Comparison of ENCODE assay signal across 32 mouse cellular contexts in the genomic region with DNA sequence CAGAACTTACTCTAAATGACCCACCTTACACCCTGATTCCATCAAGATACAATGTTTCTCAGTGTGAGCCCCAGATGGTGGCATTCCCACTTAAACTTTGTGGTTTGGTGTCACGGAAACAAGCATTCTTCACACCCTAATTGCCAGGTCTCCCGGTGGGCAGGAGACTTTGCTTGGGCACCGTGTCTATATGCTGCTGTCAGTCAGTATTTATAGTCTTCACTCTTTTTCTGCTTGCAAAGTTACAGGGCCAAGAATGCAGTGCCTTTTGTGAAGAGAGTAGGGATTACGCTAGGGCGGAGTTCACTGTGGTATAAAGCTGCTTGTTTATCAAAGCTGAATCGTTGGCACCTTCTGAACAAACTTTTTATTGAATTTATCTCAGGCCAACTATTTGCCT. TPM values are rescaled to one million over a fixed set of nuclear protein-coding genes. Genes with fewer than 3 reads are reported as not detected.
DNase-seq lines count a peak whose midpoint lies in the region; ATAC-seq and TF ChIP-seq lines count a peak whose summit lies in the region.
"Had no signal": no experiment of that assay in that cellular context is flagged by ENCODE, and none has a peak within 500 bp of the region (broad histone marks: within the 10 kb centered on the region; RNA-seq: fewer than 3 reads in every experiment).

No protein-coding gene starts in this region.

- TF ChIP-seq EP300 in MEL (IDR thresholded peaks at IDR 0.05; ENCODE audit: low read depth in 1 of 2, low read length in 2 of 2): no peak

- H3K9ac ChIP-seq in heart, embryonic 12.5 days: no peak overlapping the region
- no peak overlapping the region for H3K9ac ChIP-seq in liver, adult 2 months (ENCODE audit: low read depth, low read length)
- H3K9ac ChIP-seq in liver, embryonic 12.5 days: no peak overlapping the region
- H3K9ac ChIP-seq in MEL (ENCODE audit: control insufficient read depth, low read depth, low read length, poor library complexity, severe bottlenecking): no peak overlapping the region
- H3K9ac ChIP-seq: embryonic facial prominence, embryonic 13.5 days; forebrain, embryonic 13.5 days; hindbrain, embryonic 12.5 days had no signal

- peak; percentile 48 for DNase-seq in heart, adult 11 months
- peak; percentile 46 for DNase-seq in liver, adult 2 months (ENCODE audit: extremely low read depth, low read depth, low spot score)
- DNase-seq in MEL (ENCODE audit: low read depth, low spot score): no peak
- peak; percentile 70 for DNase-seq in brain, embryonic 14.5 days (ENCODE audit: low read depth)
- no peak for DNase-seq in spleen, adult 12 weeks (ENCODE audit: low spot score)
- DNase-seq: adrenal gland, adult 8-10 months; adrenal gland, postnatal 25 days; B cell, adult 2 months; cerebellum, adult 18-20 months; cerebellum, adult 9-10 months; cerebellum, postnatal 14 days; gastrocnemius, adult 2 months; gastrocnemius, postnatal 25 days; heart, adult 2 months; kidney, adult 11 months had no signal

- no peaks in the 10 kb centered on the region for H3K36me3 ChIP-seq in heart, embryonic 12.5 days
- H3K36me3 ChIP-seq in liver, adult 2 months (ENCODE audit: control insufficient read depth, insufficient read depth, low read length): no peaks in the 10 kb centered on the region
- no peaks in the 10 kb centered on the region for H3K36me3 ChIP-seq in liver, embryonic 12.5 days
- H3K36me3 ChIP-seq in MEL (ENCODE audit: control insufficient read depth in 1 of 2, insufficient read depth in 2 of 2, low read length in 2 of 2): no peaks in the 10 kb centered on the region
- H3K36me3 ChIP-seq: embryonic facial prominence, embryonic 13.5 days; forebrain, embryonic 10.5 days; G1E; heart, embryonic 10.5 days; hindbrain, embryonic 12.5 days had no signal

- H3K4me2 ChIP-seq in heart, embryonic 12.5 days: no peak overlapping the region
- no peak overlapping the region for H3K4me2 ChIP-seq in liver, embryonic 12.5 days
- H3K4me2 ChIP-seq: embryonic facial prominence, embryonic 13.5 days; forebrain, embryonic 13.5 days; hindbrain, embryonic 12.5 days had no signal

- no peak for TF ChIP-seq POLR2A in liver, adult 2 months (IDR thresholded peaks at IDR 0.05; ENCODE audit: extremely low read depth, insufficient read depth, low read length)
- no peak for TF ChIP-seq POLR2A in MEL (IDR thresholded peaks at IDR 0.05; ENCODE audit: control insufficient read depth in 1 of 2, insufficient read depth in 1 of 2, low read depth in 1 of 2, low read length in 2 of 2, poor library complexity in 1 of 2)
- no peak for TF ChIP-seq POLR2A in brain, embryonic 14.5 days (IDR thresholded peaks at IDR 0.05; ENCODE audit: borderline replicate concordance, extremely low read depth, insufficient read depth, insufficient read length, poor library complexity, severe bottlenecking)

- H3K4me3 ChIP-seq in heart, embryonic 12.5 days: no peak overlapping the region
- no peak overlapping the region for H3K4me3 ChIP-seq in liver, adult 2 months (ENCODE audit: insufficient read depth, low read depth, low read length)
- no peak overlapping the region for H3K4me3 ChIP-seq in liver, embryonic 12.5 days
- no peak overlapping the region for H3K4me3 ChIP-seq in MEL (ENCODE audit: control insufficient read depth in 1 of 2, insufficient read depth in 1 of 2, low read depth in 2 of 2, low read length in 2 of 2)
- H3K4me3 ChIP-seq: embryonic facial prominence, embryonic 13.5 days; forebrain, embryonic 10.5 days; forebrain, embryonic 13.5 days; gastrocnemius, adult 2 months; heart, adult 2 months; heart, embryonic 10.5 days; hindbrain, embryonic 12.5 days had no signal

- H3K4me1 ChIP-seq in heart, embryonic 12.5 days (replicated peaks): peaks cover 26% of the 10 kb centered on the region
- no peaks in the 10 kb centered on the region for H3K4me1 ChIP-seq in liver, adult 2 months (ENCODE audit: control insufficient read depth, insufficient read depth, low read length)
- H3K4me1 ChIP-seq in liver, embryonic 12.5 days: no peaks in the 10 kb centered on the region
- H3K4me1 ChIP-seq in MEL (ENCODE audit: control insufficient read depth in 1 of 2, insufficient read depth in 2 of 2, low read length in 2 of 2): no peaks in the 10 kb centered on the region

- no peaks in the 10 kb centered on the region for H3K27me3 ChIP-seq in heart, embryonic 12.5 days (replicated peaks)
- H3K27me3 ChIP-seq in liver, adult 2 months (ENCODE audit: control insufficient read depth, insufficient read depth, low read length): no peaks in the 10 kb centered on the region
- H3K27me3 ChIP-seq in liver, embryonic 12.5 days (replicated peaks): no peaks in the 10 kb centered on the region
- peaks cover 3 to 8% of the 10 kb centered on the region in 2 experiments for H3K27me3 ChIP-seq in MEL (ENCODE audit: control insufficient read depth in 1 of 2, insufficient read depth in 2 of 2, low read length in 2 of 2)
- H3K27me3 ChIP-seq: embryonic facial prominence, embryonic 13.5 days had no signal

- no peak for TF ChIP-seq CTCF in liver, adult 2 months (IDR thresholded peaks at IDR 0.05; ENCODE audit: low read depth, low read length)
- TF ChIP-seq CTCF in MEL (IDR thresholded peaks at IDR 0.05 in 2 of 3, conservative IDR thresholded peaks at IDR 0.05 in 1 of 3; ENCODE audit: control insufficient read depth in 1 of 3, insufficient read depth in 1 of 3, low read depth in 2 of 3, low read length in 3 of 3, poor library complexity in 1 of 3, severe bottlenecking in 1 of 3): no peak
- no peak for TF ChIP-seq CTCF in brain, embryonic 14.5 days (IDR thresholded peaks at IDR 0.05; ENCODE audit: borderline replicate concordance, extremely low read depth, insufficient read depth, insufficient read length)

- no peaks in the 10 kb centered on the region for H3K79me2 ChIP-seq in liver, adult 2 months (ENCODE audit: control insufficient read depth, insufficient read depth, low read length)
- H3K79me2 ChIP-seq in MEL (ENCODE audit: control insufficient read depth, insufficient read depth, low read length, poor library complexity): no peaks in the 10 kb centered on the region

- WGBS in heart, embryonic 12.5 days: 65% methylated on average over 6 of the region's 6 CpGs
- WGBS in liver, adult 2 months: 64% methylated on average over 6 of the region's 6 CpGs
- 62% methylated on average over 6 of the region's 6 CpGs for WGBS in liver, embryonic 12.5 days (ENCODE audit: insufficient replicate concordance)

- no peak overlapping the region for H3K27ac ChIP-seq in heart, embryonic 12.5 days (ENCODE audit: poor library complexity, severe bottlenecking)
- H3K27ac ChIP-seq in liver, adult 2 months (replicated peaks; ENCODE audit: insufficient read depth, low read depth, low read length): no peak overlapping the region
- no peak overlapping the region for H3K27ac ChIP-seq in liver, embryonic 12.5 days
- H3K27ac ChIP-seq in MEL (ENCODE audit: control insufficient read depth, low read depth, low read length): no peak overlapping the region
- H3K27ac ChIP-seq: embryonic facial prominence, embryonic 13.5 days; forebrain, embryonic 10.5 days; forebrain, embryonic 13.5 days; gastrocnemius, adult 2 months; heart, adult 2 months; heart, embryonic 10.5 days; hindbrain, embryonic 12.5 days; hindbrain, postnatal 0 days had no signal

- no peak for ATAC-seq in heart, embryonic 12.5 days (ENCODE audit: insufficient number of reproducible peaks, low FRiP score)
- no peak for ATAC-seq in liver, embryonic 12.5 days
- ATAC-seq in megakaryocyte progenitor cell, adult 5-6 weeks (replicated peaks; ENCODE audit: poor library complexity): no peak
- ATAC-seq: activated CD4-positive, CD25-positive, alpha-beta regulatory T cell, adult 4 months; forebrain, embryonic 13.5 days; forebrain, embryonic 16.5 days; hindbrain, postnatal 0 days; inflammation-experienced regulatory T-cells, adult 6 months had no signal

- no peak for TF ChIP-seq RAD21 in MEL (IDR thresholded peaks at IDR 0.05; ENCODE audit: low read depth, low read length)

- no peaks in the 10 kb centered on the region for H3K9me3 ChIP-seq in heart, embryonic 12.5 days (replicated peaks)
- no peaks in the 10 kb centered on the region for H3K9me3 ChIP-seq in liver, embryonic 12.5 days (replicated peaks)
- H3K9me3 ChIP-seq in MEL (replicated peaks; ENCODE audit: insufficient read depth, low read length): no peaks in the 10 kb centered on the region
- H3K9me3 ChIP-seq: embryonic facial prominence, embryonic 13.5 days; forebrain, embryonic 10.5 days; forebrain, embryonic 13.5 days; G1E; heart, embryonic 10.5 days; hindbrain, embryonic 12.5 days had no signal

TF ChIP-seq in MEL, 35 proteins besides CTCF, POLR2A, EP300 and RAD21:
- TF ChIP-seq RCOR1 (IDR thresholded peaks at IDR 0.05; ENCODE audit: low read depth, low read length) (0 out of 2 replicates have a peak, but pooled peaks have one; percentile 7), E2F4 (IDR thresholded peaks at IDR 0.05; ENCODE audit: borderline replicate concordance, low read depth, low read length) (no peak)

RNA-seq across cellular contexts. Expression of a gene that starts 32.1 kb away (rescaled TPM):
- 11.3 and 12.4 TPM in 2 replicates for polyA plus RNA-seq in heart, embryonic 12.5 days (2016; fragmentation: Nextera tagmentation; extraction: Ambion mirVana)
- 2.6 and 2.8 TPM in 2 replicates for total RNA-seq in liver, adult 2 months (2014; rRNA removed)
- 1.2 and 1.3 TPM in 2 replicates for polyA plus RNA-seq in liver, adult 2 months (2012; rRNA removed)
- 2.1 and 2.4 TPM in 2 replicates for polyA plus RNA-seq in liver, embryonic 12.5 days (2016; fragmentation: Nextera tagmentation; extraction: Ambion mirVana)
- total RNA-seq in MEL (2012; rRNA removed): 5.1 and 6.2 TPM in 2 replicates
- polyA plus RNA-seq in MEL (2012; ENCODE audit: insufficient read depth in 1 of 2, insufficient read length in 2 of 2, low read depth in 1 of 2, low replicate concordance in 2 of 2, missing spikeins in 1 of 2): 1 to 10 TPM in 1 of 2 experiments, not detected in 1; 5.6 TPM
- 34.3 and 35.6 TPM in 2 replicates for polyA plus RNA-seq in brain, embryonic 14.5 days (2012; rRNA removed)
- total RNA-seq in megakaryocyte progenitor cell, adult 5-6 weeks (2015): 0.71 and 2.2 TPM in 2 replicates
- 1.8 and 2.9 TPM in 2 replicates for total RNA-seq in megakaryocyte progenitor cell, adult 5-6 weeks (2017)

RNA-seq across cellular contexts. Expression of a gene that starts 34.0 kb away (rescaled TPM):
- polyA plus RNA-seq in heart, embryonic 12.5 days (2016; fragmentation: Nextera tagmentation; extraction: Ambion mirVana): not detected in 2 replicates
- total RNA-seq in liver, adult 2 months (2014; rRNA removed): 252 and 339 TPM in 2 replicates
- 179 and 226 TPM in 2 replicates for polyA plus RNA-seq in liver, adult 2 months (2012; rRNA removed)
- polyA plus RNA-seq in liver, embryonic 12.5 days (2016; fragmentation: Nextera tagmentation; extraction: Ambion mirVana): 0.17 and 0.21 TPM in 2 replicates
- not detected in 2 replicates for total RNA-seq in MEL (2012; rRNA removed)
- polyA plus RNA-seq in MEL (2012; ENCODE audit: insufficient read depth in 1 of 2, insufficient read length in 2 of 2, low read depth in 1 of 2, low replicate concordance in 2 of 2, missing spikeins in 1 of 2): under 1 TPM in 1 of 2 experiments, not detected in 1; 0.08 TPM
- polyA plus RNA-seq in brain, embryonic 14.5 days (2012; rRNA removed): not detected in 2 replicates
- total RNA-seq in megakaryocyte progenitor cell, adult 5-6 weeks (2015): not detected in 2 replicates
- 0.12 TPM in 1 of 2 replicates, not detected in the other for total RNA-seq in megakaryocyte progenitor cell, adult 5-6 weeks (2017)
- total RNA-seq: adrenal gland, adult 8-10 months; adrenal gland, postnatal 25 days; common myeloid progenitor, adult 5-6 weeks; G1E; gastrocnemius, adult 2 months; gastrocnemius, postnatal 25 days; heart, adult 2 months; heart, postnatal 25 days; hematopoietic stem cell, adult 5-6 weeks; hindbrain, postnatal 0 days had no signal
- polyA plus RNA-seq: activated CD4-positive, CD25-positive, alpha-beta regulatory T cell, adult 4 months; embryonic facial prominence, embryonic 13.5 days; forebrain, embryonic 10.5 days; forebrain, embryonic 13.5 days; forebrain, embryonic 16.5 days; G1E; heart, adult 2 months; heart, embryonic 10.5 days; heart, embryonic 14.5 days; hindbrain, embryonic 12.5 days; hindbrain, postnatal 0 days; inflammation-experienced regulatory T-cells, adult 6 months had no signal

Comparison
In these comparisons a context has a peak if more than half of its experiments do, and no peak if none do; other contexts are left out.
1. RNA of a gene that starts 34.0 kb away (polyA plus RNA-seq): 179 to 226 TPM in liver, adult 2 months; 0.17 to 0.21 TPM in liver, embryonic 12.5 days, 0.08 TPM in MEL, not detected in brain, embryonic 14.5 days and not detected in heart, embryonic 12.5 days; every median in the first group is over 100 times any median in the second.
2. DNase-seq: peak in heart, adult 11 months (single experiment), liver, adult 2 months (single experiment) and brain, embryonic 14.5 days (single experiment); none in MEL (single experiment) and spleen, adult 12 weeks (single experiment).